Mouse (Mus musculus) T-helper 1 cell (primary cell): Measurements from ENCODE around the gene Tgm3.

ENCODE experiments used
- in situ Hi-C: fragments of 300-600 bp; cut with MboI, MseI; formaldehyde crosslinking; loops from one replicate; pipeline ENCODE4 v1.15.1; 2025; ENCODE audit warnings: high pct_unique_total_duplicates

The Tgm3 gene

DNA sequence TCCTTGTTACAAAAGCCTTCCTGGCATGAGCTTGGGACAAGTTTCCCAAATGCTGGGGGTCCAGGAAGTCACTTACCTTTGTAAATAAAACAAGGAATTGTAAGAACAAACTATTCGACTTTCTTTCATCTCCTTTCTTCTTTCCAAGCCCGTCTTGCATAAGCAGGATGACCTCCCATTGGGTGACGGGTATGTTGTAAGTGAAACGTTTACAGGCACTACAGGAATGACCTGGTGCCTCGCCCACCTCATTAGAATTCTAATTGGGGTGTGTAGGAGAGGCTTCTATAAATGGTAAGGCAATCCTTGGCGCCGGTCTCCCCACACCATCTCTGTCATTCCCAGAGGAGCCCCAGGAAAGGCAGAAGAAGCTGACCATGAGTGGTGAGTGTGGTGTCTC, at the start of gene Tgm3:
Gene Tgm3, plus strand, starts transcription at position 324 of the 400 bp plus-strand sequence.
- in situ Hi-C loops = no loop called here

DNA sequence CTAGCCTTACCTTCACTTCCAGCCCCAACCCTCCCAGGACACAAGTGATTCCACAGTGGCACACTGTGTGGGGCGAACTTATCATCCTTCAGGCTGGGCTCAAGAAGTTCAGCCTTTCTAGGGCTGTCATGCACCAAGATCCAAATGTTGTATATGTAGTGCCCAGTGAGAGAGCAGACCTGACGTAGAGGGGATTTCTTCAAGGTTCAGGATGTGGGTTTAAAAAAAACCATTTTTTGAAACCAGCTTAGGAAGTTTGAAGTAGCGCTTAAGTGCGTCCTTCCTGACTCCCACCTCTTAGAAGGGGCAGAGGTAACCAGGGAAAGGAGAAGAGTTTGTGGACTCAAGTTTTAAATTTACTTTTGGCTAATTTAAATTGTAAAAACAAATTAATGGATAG, 31.5 kb upstream of the Tgm3 start:
- in situ Hi-C loops = no loop called here

DNA sequence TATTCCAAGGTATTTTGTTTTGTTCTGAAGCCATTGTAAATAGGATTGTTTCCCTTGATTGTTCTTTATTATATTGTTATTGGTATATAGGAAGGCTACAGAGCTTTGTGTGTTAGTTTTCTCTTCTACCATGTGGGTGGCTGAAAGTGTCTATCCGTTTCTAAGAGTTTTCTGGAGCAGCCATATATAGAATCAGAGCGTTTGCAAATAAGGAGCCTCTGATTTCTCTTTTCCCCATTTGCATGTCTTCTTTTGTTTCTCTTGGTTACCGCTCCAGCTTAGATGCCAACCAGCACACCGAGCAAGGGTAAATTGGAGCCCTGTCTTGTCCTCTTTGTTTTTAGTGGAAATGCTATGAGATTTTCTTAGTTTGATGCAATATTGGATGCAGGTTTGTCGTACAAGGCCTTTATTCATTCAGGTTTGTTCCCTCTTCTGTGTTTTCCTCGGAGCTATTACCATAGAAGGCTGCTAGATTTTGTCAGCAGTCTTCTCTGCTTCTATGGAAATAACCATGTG, 24.6 kb upstream of the Tgm3 start:
- in situ Hi-C loops = no loop called here

DNA sequence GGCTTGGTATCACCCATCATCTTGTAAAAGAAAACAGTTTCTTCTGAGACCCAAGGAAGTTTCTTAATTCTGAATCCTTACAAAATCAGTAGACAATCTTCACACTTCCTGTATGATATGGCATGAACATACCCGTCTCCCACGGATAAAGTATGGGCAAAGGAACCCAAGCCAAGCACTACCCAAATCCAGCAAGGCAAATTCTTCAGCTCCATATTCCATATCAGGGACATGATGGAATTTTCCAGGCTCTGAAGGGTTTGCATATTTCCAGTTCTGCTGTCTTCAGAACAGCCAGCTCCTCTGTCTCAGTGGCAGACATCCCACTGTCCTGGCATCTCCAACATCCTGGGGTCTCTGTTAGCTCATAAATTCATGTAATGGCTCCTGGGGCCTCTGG, 22.5 kb upstream of the Tgm3 start:
- in situ Hi-C loops = no loop called here

DNA sequence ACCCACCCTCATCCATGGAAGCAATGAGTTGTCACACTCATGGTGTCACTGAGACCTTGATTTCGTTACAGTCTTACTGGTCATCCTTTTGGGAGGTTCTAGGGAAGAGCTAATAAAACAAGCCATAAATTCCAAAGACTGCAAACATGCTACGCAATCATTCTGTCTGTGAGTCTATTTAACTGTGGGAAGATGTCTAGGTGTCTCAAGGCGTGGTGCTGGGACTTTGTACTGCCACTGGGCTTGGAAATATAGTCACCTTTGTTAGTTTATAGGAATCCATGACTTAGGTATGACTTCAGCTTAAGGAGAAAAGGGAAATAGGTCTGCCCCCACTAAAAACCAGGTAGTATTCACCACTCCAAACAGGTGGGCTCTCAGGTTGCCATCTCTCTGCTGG, 17.7 kb upstream of the Tgm3 start:
- in situ Hi-C loops = no loop called here

DNA sequence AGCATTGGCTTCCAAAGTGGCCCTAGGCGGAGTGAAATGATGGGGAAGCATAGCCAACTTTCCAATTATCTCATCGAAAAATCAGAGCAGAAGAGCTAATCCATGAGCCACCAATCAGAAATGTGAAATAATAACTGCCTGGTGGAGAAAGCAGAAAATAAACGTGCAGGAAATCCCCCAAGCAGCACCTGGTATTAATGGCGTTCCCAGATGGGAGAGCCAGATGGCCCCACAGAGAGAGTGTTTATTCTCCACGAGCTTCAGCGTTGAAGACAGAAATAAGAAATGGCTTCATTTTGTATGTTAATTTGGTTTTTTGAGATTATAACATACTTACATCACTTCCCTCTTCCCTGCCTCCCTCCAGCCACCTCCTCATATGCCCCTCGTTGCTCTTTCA, 13.7 kb upstream of the Tgm3 start:
- in situ Hi-C loops = no loop called here

DNA sequence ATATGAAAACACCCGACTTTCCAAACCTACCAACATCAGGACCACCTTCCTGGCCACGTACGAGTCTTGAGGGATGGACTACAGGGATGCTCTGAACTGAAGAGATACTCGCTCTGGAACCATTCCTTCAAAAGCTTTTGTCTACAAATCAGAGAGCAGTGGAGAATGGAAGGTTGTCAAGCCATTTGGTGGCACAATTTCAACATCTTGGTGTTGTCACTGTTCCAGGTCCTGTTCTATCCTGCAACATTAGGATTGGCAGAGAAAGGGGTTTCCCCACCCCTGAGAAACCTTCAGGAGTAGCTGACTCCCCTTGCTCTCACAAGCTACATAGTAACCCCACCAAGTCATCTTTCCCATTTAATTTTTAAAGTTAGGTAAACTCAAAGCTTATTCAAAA, 12.9 kb upstream of the Tgm3 start:
- in situ Hi-C loops = no loop called here

DNA sequence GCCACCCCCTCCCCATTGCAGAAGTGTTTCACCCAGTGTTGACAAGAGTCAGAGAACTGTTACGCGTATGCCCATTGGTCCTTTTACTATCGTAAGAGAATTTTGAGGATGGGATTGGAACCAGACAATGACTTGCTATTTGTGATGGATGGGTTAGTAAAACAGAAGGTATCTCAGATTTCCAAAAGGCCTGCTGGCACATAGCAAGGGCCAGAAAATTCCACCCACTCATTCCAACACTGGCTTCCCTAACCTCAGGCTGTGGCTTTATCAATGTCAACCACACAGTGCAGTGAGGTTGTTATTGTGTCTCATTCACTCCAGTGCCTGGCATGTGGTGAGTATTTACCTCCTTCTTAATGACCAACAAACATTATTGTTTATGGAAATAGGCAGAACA, 11.5 kb upstream of the Tgm3 start:
- in situ Hi-C loops = no loop called here

DNA sequence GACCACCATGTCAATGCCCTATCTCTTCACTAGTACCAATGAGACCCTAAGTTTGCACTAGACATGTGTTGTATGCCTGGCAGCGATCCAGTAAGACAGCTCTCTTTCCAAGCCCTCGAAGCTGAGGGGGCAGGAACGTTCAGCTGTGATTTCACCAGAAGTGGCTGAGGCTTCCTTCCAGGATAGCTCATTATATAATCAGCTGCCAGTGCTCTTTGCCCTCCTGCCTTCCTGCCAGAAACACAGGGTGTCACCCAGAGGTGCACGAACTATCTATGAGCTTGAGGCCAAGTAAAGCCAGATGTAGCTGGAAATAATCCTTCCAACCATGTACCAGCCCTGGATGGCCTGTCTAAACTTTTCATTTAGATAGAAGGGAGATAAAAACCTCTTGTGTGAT, 8.1 kb upstream of the Tgm3 start:
- in situ Hi-C loops = no loop called here

DNA sequence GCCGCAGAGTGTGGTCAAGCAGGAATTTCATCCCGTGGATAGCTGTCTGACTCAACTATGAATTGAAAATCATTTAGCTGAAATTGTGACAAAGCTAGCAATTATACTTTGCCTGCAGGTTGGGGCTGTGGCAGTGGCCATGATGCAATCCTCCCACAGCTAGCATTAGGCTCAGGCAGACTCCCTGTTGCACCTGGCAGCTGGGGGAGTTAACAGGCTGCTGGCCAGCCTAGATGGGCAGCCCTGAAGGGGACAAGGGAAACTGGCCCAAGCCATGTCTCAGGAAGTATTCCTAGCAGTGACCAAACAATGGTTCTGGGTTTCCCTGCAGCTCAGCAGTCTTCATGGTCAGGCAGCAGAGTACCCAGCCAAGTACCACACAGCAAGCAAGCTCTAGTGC, 2.8 kb upstream of the Tgm3 start:
- in situ Hi-C loops = no loop called here

DNA sequence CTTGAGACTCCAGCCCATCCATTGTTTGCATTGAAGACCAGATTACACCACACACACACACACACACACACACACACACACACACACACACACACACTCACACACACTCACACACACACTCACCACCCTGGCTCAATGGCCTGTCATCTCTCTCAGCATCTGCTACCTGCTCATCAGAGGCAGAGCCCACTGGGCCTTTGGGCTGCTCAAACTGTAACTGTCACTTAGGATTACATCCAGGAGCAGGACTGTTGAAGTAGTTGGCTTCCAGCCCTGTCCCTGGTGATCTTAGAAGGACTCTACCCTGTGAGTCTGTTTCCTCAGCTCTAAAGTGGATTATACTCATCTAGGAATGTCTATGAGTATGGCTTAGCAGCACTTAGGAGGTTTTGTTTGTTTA, 1.5 kb downstream of the Tgm3 start:
- in situ Hi-C loops = no loop called here

DNA sequence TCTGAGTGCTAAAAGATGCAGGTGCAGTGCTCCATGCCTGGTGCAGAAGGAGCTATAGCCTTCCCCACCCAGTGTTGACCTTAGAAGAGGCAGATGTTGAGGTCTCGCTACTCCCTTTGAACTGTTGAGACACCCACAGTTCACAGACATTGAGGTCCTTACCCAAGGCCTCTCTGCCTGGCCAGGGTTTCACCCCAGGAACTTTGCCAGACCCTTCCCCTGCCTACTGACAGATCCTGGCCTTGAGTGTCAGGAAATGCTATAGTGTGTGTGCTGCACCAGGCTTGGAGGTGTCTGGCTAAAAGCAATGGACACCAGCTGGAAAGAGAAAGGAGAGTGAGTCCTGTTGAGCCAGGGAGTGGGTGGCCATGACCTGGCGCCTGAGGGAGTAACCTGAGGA, 3.0 kb downstream of the Tgm3 start:
- in situ Hi-C loops = no loop called here

DNA sequence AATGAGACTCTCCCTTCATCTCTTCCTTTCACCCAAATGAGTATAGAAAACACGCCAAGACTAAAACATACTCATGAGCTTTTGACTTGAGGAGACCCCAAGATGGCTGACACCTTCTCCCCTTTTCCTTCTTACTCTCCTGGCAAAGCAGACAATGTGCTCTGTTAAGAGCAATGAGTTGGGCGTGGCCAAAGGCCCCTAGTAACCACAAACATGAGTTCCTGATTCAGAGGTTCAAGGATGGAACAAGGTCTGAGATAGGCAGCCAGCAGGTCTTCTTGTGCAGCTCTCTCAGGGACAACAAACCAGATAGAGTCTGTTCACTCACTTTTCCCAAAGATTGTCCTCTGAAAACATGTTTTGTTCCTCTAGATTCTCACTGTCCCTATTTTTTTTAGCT, 5.9 kb downstream of the Tgm3 start:
- in situ Hi-C loops = no loop called here

DNA sequence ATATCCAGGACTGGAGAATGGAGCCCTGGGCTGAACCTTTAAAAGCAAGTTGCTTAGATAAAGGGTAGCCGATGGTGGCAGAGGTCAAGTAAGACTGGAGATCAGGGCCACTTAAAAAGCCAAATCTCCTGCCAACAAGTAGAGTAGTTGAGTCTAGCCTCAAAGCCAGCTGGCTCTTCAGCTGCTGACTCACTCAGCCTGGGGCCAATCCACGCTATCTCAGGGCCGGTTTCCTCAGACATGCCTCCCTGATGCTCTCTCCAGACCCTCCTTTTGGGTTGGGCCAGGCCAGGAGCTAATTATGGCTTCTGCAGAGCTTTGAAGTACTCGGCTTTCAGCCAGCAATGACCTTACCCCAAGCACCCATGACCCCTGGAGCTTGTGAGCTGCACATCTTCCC, 15.7 kb downstream of the Tgm3 start:
- in situ Hi-C loops = no loop called here

DNA sequence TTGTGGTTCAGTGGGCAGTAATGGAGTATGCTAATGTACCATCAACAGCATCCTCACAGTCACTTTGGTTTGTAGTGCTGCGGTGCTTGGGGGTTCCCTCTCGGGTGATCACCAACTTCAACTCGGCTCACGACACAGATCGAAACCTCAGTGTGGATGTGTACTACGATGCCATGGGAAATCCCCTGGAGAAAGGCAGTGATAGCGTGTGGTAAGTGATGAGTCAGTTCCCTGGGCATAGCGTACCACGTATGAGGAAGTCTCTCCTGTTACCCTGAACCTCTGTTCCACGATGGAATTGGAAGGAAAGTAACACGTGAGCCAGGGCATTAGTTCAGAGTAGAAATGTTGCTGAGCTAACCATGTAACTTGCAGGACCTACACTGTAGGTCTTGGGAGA, 17.7 kb downstream of the Tgm3 start:
- in situ Hi-C loops = no loop called here

DNA sequence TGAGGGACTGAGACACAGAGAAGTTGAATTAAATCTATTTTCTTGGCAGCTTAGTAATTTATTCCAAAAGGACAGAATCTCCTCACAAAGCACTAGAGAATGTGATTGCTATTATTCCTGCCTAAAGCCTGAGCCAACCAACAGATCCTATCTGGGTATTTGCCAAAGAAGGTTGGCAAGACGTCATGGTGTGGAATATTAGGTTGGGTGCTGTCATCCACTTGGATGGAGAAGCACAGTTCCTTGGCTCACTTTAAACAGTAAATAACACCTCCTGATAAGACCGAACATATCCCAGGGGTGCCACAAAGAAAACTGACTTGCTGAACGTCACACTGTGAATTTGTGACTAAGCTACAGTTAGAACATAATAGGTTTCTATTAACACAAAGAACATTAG, 20.5 kb downstream of the Tgm3 start:
- in situ Hi-C loops = no loop called here

DNA sequence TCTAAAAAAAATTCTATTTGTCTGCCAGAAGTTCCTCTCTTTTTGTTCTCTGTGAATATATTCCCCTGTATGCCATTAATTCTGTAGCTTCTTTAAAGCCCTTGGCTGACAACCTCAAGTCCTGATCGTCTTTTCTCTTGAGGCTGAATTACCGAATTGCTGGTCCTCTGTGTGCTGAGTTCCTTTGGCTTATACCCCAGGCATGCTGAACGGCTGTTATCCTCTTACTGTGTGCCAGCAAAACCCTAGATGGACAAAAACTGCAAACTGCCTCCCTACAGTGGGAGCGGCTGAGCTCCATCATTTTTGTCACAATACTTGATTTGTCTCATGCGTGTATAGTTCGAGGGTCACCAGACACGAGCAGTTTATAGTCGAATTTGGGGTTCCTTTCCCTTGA, 24.7 kb downstream of the Tgm3 start:
- in situ Hi-C loops = no loop called here

DNA sequence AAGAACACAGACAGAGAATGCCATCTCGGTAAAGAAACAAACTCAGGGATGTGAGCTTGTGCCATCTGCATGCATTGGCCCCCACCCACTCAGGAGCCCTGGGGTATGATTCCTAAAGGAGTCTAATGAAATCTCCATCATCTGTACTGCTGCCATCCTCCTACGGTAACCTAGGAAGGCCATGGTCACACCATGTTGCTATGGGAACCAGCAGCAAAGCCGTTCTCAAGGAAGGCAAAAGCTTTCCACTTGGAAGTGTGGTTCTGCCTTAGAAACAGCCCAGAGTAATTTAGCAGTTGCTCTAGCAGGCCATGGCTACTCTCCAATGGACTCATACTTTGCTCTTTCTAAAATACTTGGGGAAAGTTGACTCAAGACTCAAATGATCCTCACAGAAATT, 26.8 kb downstream of the Tgm3 start:
- in situ Hi-C loops = no loop called here

DNA sequence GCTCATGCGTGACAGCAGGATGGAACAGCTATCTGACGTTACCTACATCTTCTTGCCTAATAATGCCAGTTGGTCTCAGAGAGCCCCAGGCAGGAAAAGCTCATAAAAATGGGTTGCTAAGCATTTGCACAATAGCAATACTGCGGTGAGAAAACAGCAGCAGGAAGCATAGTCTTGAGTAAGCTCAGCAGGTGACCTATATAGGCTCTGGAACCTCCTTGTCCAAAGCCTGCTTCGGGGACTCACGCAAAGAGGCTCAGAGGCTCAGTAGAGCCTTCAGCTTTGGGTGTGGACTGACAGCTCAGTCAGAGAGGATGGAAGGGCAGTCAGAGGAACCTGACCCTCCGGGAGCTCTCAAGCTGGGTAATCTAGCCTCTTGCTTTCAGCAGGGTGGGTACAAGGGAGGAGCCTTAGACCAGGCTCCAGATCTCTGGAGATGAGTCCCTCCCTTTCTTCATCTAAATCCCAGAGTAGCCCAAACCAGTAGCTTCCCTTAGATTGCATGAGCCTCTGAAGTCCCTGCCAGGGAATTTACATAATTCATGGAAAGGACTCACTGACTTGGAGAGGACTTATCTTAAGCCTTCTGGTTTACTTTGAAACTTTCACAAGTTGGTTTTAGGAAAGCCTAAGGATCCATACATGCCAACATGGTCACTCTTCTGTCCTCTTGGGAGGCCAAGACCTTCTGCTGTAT, 28.2 kb downstream of the Tgm3 start:
- in situ Hi-C loops = no loop called here

DNA sequence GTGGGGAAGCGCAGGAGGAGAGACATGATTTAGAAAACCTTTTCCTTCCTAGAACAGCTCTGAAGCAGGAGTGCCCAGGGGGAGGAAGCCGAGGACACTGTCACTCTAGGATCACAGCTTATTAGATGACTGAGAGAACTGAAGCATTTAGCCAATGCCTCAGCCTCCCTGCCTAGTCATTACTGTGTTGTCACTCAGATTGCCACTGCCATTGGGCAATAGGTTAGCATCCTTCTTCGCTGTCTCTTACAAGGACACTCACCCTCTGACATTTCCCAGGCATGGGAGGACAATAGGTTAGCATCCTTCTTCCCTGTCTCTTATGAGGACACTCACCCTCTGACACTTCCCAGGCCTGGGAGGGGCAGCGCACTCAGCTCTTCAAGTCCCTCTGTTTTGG, 31.7 kb downstream of the Tgm3 start:
- in situ Hi-C loops = no loop called here

DNA sequence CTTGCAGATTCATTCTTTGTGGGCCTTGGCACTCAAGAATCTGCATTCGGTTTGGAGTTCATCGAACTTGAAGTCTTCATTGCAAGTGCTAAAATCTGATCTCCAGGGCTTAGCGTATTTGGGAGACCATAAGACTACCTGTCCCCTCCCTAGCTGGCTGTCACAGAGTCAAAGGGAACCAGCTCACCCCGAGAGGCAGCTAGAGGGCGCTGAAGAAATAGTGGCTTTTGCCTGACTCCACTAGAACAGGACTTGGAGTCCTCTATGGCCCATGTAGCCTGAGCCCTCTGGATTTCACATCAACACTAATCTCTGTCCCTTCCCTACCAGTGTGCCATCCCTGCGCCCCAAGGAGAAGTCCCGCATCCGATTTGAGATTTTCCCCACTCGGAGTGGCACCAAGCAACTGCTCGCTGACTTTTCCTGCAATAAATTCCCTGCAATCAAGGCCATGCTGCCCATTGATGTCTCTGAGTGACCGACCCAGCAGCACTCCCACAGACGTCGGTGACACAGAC, 35.8 kb downstream of the Tgm3 start:
- in situ Hi-C loops = no loop called here

DNA sequence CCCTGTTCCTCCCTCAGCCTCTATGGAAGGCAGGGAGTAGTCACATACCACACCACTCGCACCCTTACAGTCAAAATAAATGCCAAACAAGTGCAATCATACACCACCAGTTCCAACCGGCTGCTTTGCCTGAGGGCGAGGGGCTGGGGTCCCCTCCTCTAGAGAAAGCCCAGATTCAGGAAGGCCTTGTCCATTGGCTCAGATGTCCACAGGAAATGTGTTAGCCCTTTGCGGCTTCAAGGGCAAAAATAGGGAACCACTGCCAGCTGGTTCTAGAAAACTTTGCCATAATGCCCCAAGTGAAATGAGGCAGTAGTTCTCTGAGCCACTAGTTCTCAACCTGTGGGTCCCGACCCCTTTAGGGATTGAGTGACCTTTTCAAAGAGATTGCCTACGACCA, 36.6 kb downstream of the Tgm3 start:
- in situ Hi-C loops = no loop called here

DNA sequence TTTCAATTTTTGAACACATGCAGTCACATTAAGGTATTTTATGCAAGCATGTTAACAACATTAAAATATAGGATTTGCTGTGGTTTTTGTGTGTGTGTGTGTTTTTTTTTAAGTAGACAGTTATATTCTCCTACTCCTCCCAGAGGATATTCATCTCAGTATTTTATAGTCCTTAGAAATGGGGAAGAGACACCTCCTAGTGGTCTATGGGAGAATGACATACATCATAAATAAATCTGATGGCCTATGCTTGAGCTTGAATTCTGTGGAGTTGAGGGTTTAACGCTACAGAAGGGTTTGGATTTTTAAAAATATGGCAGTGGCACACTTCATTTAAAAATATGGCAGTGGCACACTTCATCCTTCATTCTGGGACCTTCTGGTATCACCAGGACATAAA, 46.0 kb downstream of the Tgm3 start:
- in situ Hi-C loops = no loop called here

DNA sequence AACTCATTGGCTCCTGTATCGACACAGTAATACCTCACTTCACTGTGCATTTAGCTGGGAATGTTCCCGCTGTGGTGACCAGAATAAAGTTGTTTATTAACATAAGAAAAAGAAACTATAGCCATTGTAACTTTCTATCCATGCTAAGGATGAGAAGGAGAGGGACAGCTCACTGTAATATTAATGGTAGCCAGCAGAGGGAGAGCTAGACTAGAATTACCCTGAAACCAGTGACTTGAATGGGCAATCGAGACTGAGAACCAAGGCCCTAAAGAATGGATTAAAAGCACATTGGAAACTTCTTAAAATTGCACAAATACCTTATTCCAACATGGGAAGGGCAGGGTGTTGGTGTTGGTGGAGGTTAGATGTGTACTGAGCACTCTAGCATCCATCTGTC, 56.1 kb downstream of the Tgm3 start:
- in situ Hi-C loops = no loop called here
